Comparison of ENCODE assay signal across 9 mouse cellular contexts in the genomic region with DNA sequence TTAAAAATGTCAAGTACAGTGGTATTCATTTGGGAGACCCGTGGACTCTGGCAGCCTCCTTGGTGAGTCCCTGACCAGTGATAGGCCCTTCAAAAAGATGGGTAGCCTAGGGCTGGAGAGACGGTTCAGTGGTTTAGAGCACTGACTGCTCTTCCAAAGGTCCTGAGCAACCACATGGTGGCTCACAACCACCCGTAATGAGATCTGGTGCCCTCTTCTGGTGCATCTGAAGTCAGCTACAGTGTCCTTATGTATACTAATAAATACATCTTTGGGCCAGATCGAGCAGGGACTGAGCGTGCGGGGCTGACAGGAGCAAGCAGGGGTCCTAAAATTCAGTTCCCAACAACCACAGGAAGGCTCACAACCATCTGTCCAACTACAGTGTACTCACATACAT. TPM values are rescaled to one million over a fixed set of nuclear protein-coding genes. Genes with fewer than 3 reads are reported as not detected.
A peak's percentile ranks its signal among the peaks of the same experiment; 100 is the strongest.
DNase-seq lines count a peak whose midpoint lies in the region; TF ChIP-seq lines count a peak whose summit lies in the region.
"Had no signal": no experiment of that assay in that cellular context is flagged by ENCODE, and none has a peak within 500 bp of the region (broad histone marks: within the 10 kb centered on the region; RNA-seq: fewer than 3 reads in every experiment).

No protein-coding gene starts in this region.

- no peaks in the 10 kb centered on the region for H3K27me3 ChIP-seq in liver, adult 2 months (ENCODE audit: control insufficient read depth, insufficient read depth, low read length)
- H3K27me3 ChIP-seq: neural tube, embryonic 12.5 days had no signal

- peak; percentile 48 for DNase-seq in adrenal gland, postnatal 10 days
- DNase-seq in adrenal gland, adult 18-20 months (ENCODE audit: low spot score in 2 of 2) = no peak
- peak; percentile 44 for DNase-seq in liver, adult 2 months (ENCODE audit: extremely low read depth, low read depth, low spot score)
- no peak for DNase-seq in liver
- DNase-seq in kidney, postnatal 4 days = peak; percentile 44 to 53
- DNase-seq in thymus, postnatal 10 days (ENCODE audit: low spot score in 2 of 2) = peak; percentile 26 to 35
- no peak for DNase-seq in left cerebral cortex, adult 18-20 months (ENCODE audit: low spot score in 2 of 2)
- no peak for DNase-seq in frontal cortex, postnatal 25 days (ENCODE audit: low spot score in 2 of 2)

- H3K4me1 ChIP-seq in liver, adult 2 months (ENCODE audit: control insufficient read depth, insufficient read depth, low read length) = peaks cover 14% of the 10 kb centered on the region
- H3K4me1 ChIP-seq: neural tube, embryonic 12.5 days had no signal

- H3K4me3 ChIP-seq in liver, adult 2 months (ENCODE audit: insufficient read depth, low read depth, low read length) = no peak overlapping the region
- H3K4me3 ChIP-seq: neural tube, embryonic 12.5 days had no signal

- H3K79me2 ChIP-seq in liver, adult 2 months (ENCODE audit: control insufficient read depth, insufficient read depth, low read length) = no peaks in the 10 kb centered on the region

- TF ChIP-seq POLR2A in liver, adult 2 months (IDR thresholded peaks at IDR 0.05; ENCODE audit: extremely low read depth, insufficient read depth, low read length) = no peak

- 17% methylated on average over 6 of the region's 6 CpGs for WGBS in liver, adult 2 months

- H3K36me3 ChIP-seq in liver, adult 2 months (ENCODE audit: control insufficient read depth, insufficient read depth, low read length) = no peaks in the 10 kb centered on the region
- H3K36me3 ChIP-seq: neural tube, embryonic 12.5 days had no signal

- H3K9ac ChIP-seq in liver, adult 2 months (ENCODE audit: low read depth, low read length) = no peak overlapping the region
- H3K9ac ChIP-seq: neural tube, embryonic 12.5 days had no signal

- H3K27ac ChIP-seq in liver, adult 2 months (replicated peaks; ENCODE audit: insufficient read depth, low read depth, low read length) = no peak overlapping the region
- H3K27ac ChIP-seq: neural tube, embryonic 12.5 days had no signal

- peak; percentile 62 for TF ChIP-seq CTCF in liver, adult 2 months (IDR thresholded peaks at IDR 0.05; ENCODE audit: low read depth, low read length)

RNA-seq across cellular contexts. Expression of gene Gdf9, which starts 13.0 kb away (rescaled TPM):
- 1 to 10 TPM in 1 of 2 experiments, under 1 TPM in 1; 0.70 to 1.1 TPM for total RNA-seq in adrenal gland, postnatal 10 days (2021)
- 1 to 10 TPM; 4.3 to 6.0 TPM for total RNA-seq in adrenal gland, adult 18-20 months (2021)
- 0.09 and 0.34 TPM in 2 replicates for total RNA-seq in liver, adult 2 months (2014; rRNA removed)
- 0.21 and 0.47 TPM in 2 replicates for polyA plus RNA-seq in liver, adult 2 months (2012; rRNA removed)
- under 1 TPM; 0.73 to 0.79 TPM for total RNA-seq in left cerebral cortex, adult 18-20 months (2021)

RNA-seq across cellular contexts. Expression of gene Gm10447, which starts 13.0 kb away (rescaled TPM):
- under 1 TPM; 0.12 to 0.15 TPM for total RNA-seq in adrenal gland, postnatal 10 days (2021)
- under 1 TPM in 1 of 2 experiments, not detected in 1; 0.27 TPM for total RNA-seq in adrenal gland, adult 18-20 months (2021)
- 0.46 and 0.60 TPM in 2 replicates for total RNA-seq in liver, adult 2 months (2014; rRNA removed)
- 1.3 and 2.5 TPM in 2 replicates for polyA plus RNA-seq in liver, adult 2 months (2012; rRNA removed)
- under 1 TPM; 0.14 to 0.26 TPM for total RNA-seq in left cerebral cortex, adult 18-20 months (2021)

RNA-seq across cellular contexts. Expression of gene Shroom1, which starts 13.1 kb away (rescaled TPM):
- 1 to 10 TPM; 3.2 to 5.4 TPM for total RNA-seq in adrenal gland, postnatal 10 days (2021)
- total RNA-seq in adrenal gland, adult 18-20 months (2021) = 10 to 100 TPM in 1 of 2 experiments, 1 to 10 TPM in 1; 3.7 to 10.9 TPM
- 12.8 and 15.4 TPM in 2 replicates for total RNA-seq in liver, adult 2 months (2014; rRNA removed)
- 36.6 and 43.4 TPM in 2 replicates for polyA plus RNA-seq in liver, adult 2 months (2012; rRNA removed)
- 1 to 10 TPM; 5.4 to 5.6 TPM for total RNA-seq in left cerebral cortex, adult 18-20 months (2021)

RNA-seq across cellular contexts. Expression of gene Uqcrq, which starts 13.2 kb away (rescaled TPM):
- total RNA-seq in adrenal gland, postnatal 10 days (2021) = 1,000 to 10,000 TPM; 1,893 to 1,933 TPM
- 1,000 to 10,000 TPM; 1,110 to 1,480 TPM for total RNA-seq in adrenal gland, adult 18-20 months (2021)
- 256 TPM in 2 replicates for total RNA-seq in liver, adult 2 months (2014; rRNA removed)
- 1,230 and 1,408 TPM in 2 replicates for polyA plus RNA-seq in liver, adult 2 months (2012; rRNA removed)
- 100 to 1,000 TPM; 415 to 443 TPM for total RNA-seq in left cerebral cortex, adult 18-20 months (2021)

RNA-seq across cellular contexts. Expression of gene Leap2, which starts 20.9 kb away (rescaled TPM):
- total RNA-seq in adrenal gland, postnatal 10 days (2021) = 10 to 100 TPM in 1 of 2 experiments, 1 to 10 TPM in 1; 6.0 to 31.0 TPM
- not detected for total RNA-seq in adrenal gland, adult 18-20 months (2021)
- 133 and 140 TPM in 2 replicates for total RNA-seq in liver, adult 2 months (2014; rRNA removed)
- polyA plus RNA-seq in liver, adult 2 months (2012; rRNA removed) = 114 and 168 TPM in 2 replicates
- not detected for total RNA-seq in left cerebral cortex, adult 18-20 months (2021)
- polyA plus RNA-seq: neural tube, embryonic 12.5 days had no signal

Comparison
In these comparisons a context has a peak if more than half of its experiments do, and no peak if none do; other contexts are left out.
1. DNase-seq: peak in adrenal gland, postnatal 10 days (single experiment), liver, adult 2 months (single experiment), kidney, postnatal 4 days (2 of 2) and thymus, postnatal 10 days (2 of 2); none in adrenal gland, adult 18-20 months (0 of 2), liver (single experiment), left cerebral cortex, adult 18-20 months (0 of 2) and frontal cortex, postnatal 25 days (0 of 2).